Mouse (Mus musculus) cerebral cortex, adult 2 months (tissue): ENCODE results near the gene Usp6nl.

ENCODE experiments used
- WGBS: fragments of 180-500 bp; shearing (Covaris S2); methylation state at CpG from one replicate; pipeline ENCODE4 v1.1.7; 2018; 5-methylcytosine and 5-hydroxymethylcytosine counted together

The Usp6nl gene

GRCm38 (mm10) chr2:6331324-6332137 is 9.1 kb downstream of the Usp6nl start:
- WGBS = 79% methylated on average over 7 of the region's 7 CpGs

GRCm38 (mm10) chr2:6333570-6333969 is 11.1 kb downstream of the Usp6nl start:
- 68% methylated on average over 1 of the region's 1 CpGs for WGBS

GRCm38 (mm10) chr2:6334011-6334410 is 11.5 kb downstream of the Usp6nl start:
- 93% methylated on average over 6 of the region's 6 CpGs for WGBS

GRCm38 (mm10) chr2:6335032-6335735 is 12.7 kb downstream of the Usp6nl start:
- WGBS = 84% methylated on average over 14 of the region's 14 CpGs

GRCm38 (mm10) chr2:6336013-6336412 is 13.5 kb downstream of the Usp6nl start:
- WGBS = 95% methylated on average over 1 of the region's 1 CpGs

GRCm38 (mm10) chr2:6336649-6337048 is 14.2 kb downstream of the Usp6nl start:
- 87% methylated on average over 3 of the region's 3 CpGs for WGBS

GRCm38 (mm10) chr2:6337436-6337835 is 15.0 kb downstream of the Usp6nl start:
- WGBS = 76% methylated on average over 2 of the region's 2 CpGs

GRCm38 (mm10) chr2:6338031-6338629 is 15.7 kb downstream of the Usp6nl start:
- WGBS = 67% methylated on average over 9 of the region's 9 CpGs

GRCm38 (mm10) chr2:6340439-6340838 is 18.0 kb downstream of the Usp6nl start:
- WGBS = 67% methylated on average over 2 of the region's 2 CpGs

GRCm38 (mm10) chr2:6341496-6341895 is 19.0 kb downstream of the Usp6nl start:
- WGBS = 86% methylated on average over 7 of the region's 7 CpGs

GRCm38 (mm10) chr2:6349256-6350092 is 27.0 kb downstream of the Usp6nl start:
- 65% methylated on average over 11 of the region's 11 CpGs for WGBS

- WGBS = 81% methylated on average over 9 of the region's 9 CpGs
Measured at GRCm38 (mm10) chr2:6350164-6350563, 27.7 kb downstream of the Usp6nl start.

- WGBS = 78% methylated on average over 7 of the region's 7 CpGs
Measured at GRCm38 (mm10) chr2:6350931-6351695, 28.6 kb downstream of the Usp6nl start.

GRCm38 (mm10) chr2:6352541-6352971 is 30.1 kb downstream of the Usp6nl start:
- WGBS = 45% methylated on average over 14 of the region's 14 CpGs

- WGBS = 76% methylated on average over 4 of the region's 4 CpGs
Measured at GRCm38 (mm10) chr2:6353060-6353459, 30.6 kb downstream of the Usp6nl start.

- WGBS = 92% methylated on average over 7 of the region's 7 CpGs
Measured at GRCm38 (mm10) chr2:6357306-6357705, 34.8 kb downstream of the Usp6nl start.

- WGBS = 58% methylated on average over 9 of the region's 9 CpGs
Measured at GRCm38 (mm10) chr2:6359645-6360044, 37.2 kb downstream of the Usp6nl start.

- 75% methylated on average over 13 of the region's 13 CpGs for WGBS
Measured at GRCm38 (mm10) chr2:6363126-6363525, 40.7 kb downstream of the Usp6nl start.

GRCm38 (mm10) chr2:6363922-6364321 is 41.5 kb downstream of the Usp6nl start:
- 89% methylated on average over 7 of the region's 7 CpGs for WGBS

- WGBS = 25% methylated on average over 9 of the region's 9 CpGs
Measured at GRCm38 (mm10) chr2:6366521-6366928, 44.1 kb downstream of the Usp6nl start.

- WGBS = 31% methylated on average over 6 of the region's 6 CpGs
Measured at GRCm38 (mm10) chr2:6366973-6367372, 44.5 kb downstream of the Usp6nl start.
